Mouse (Mus musculus) liver, postnatal 0 days (tissue): ENCODE results near the gene Narf.

ENCODE experiments used
- CTCF ChIP-seq: sonication (generic); IDR thresholded peaks from 2 replicates; pipeline ENCODE4 v1.5.1; 2016; ENCODE audit warnings: antibody characterized with exemption, low read depth
- EP300 ChIP-seq: IDR thresholded peaks from 2 replicates; pipeline ENCODE4 v1.6.1; 2016; ENCODE audit warnings: antibody characterized with exemption, low read depth, mild to moderate bottlenecking

- no peak for TF ChIP-seq EP300
- TF ChIP-seq CTCF, result no peak
Measured at GRCm38 (mm10) chr11:121216831-121217230, 20.2 kb upstream of the Narf start.
